Mouse (Mus musculus) ES-E14 (cell line): ENCODE measurements around the gene Zfp335.
A peak's percentile ranks its signal among the peaks of the same experiment; 100 is the strongest.

Source experiments
- CHD2 ChIP-seq: IDR thresholded peaks from 2 replicates; pipeline ENCODE4 v1.6.1; 2014; ENCODE audit warnings: mild to moderate bottlenecking, low read depth, low read length, inconsistent platforms
- MAFK ChIP-seq: IDR thresholded peaks from 2 replicates; pipeline ENCODE4 v1.6.1; 2014; ENCODE audit warnings: mild to moderate bottlenecking, low read depth, low read length, inconsistent platforms; ENCODE audit not compliant: insufficient read depth
- ZC3H11A ChIP-seq: IDR thresholded peaks from 2 replicates; pipeline ENCODE4 v1.6.1; 2012; ENCODE audit warnings: low read depth, mild to moderate bottlenecking, inconsistent platforms, low read length, borderline replicate concordance

GRCm38 (mm10) chr2:164911086-164912048 lies at the start of gene Zfp335:
- TF ChIP-seq ZC3H11A = no peak
- TF ChIP-seq MAFK = no peak
- TF ChIP-seq CHD2 = peak; percentile 66
